Mouse (Mus musculus) stomach, postnatal 0 days (tissue): ENCODE results near the gene Mapk1.

Source experiments
- CTCF ChIP-seq: IDR thresholded peaks from 2 replicates; pipeline ENCODE4 v1.5.1; 2016; ENCODE audit warnings: antibody characterized with exemption, low read depth, mild to moderate bottlenecking, moderate library complexity
- EP300 ChIP-seq: optimal IDR thresholded peaks from 2 replicates; pipeline ENCODE3; 2016; ENCODE audit warnings: antibody characterized with exemption

GRCm38 (mm10) chr16:16939543-16939942 lies 43.6 kb upstream of the Mapk1 start:
- no peak for TF ChIP-seq CTCF
- TF ChIP-seq EP300 = no peak
